Mouse (Mus musculus) kidney, adult 9 months (tissue): ENCODE data around the gene Ssna1.

Experiments used
- DNase-seq: peaks from one replicate; pipeline ENCODE4 v3.0.0; 2022

Gene Ssna1

DNA sequence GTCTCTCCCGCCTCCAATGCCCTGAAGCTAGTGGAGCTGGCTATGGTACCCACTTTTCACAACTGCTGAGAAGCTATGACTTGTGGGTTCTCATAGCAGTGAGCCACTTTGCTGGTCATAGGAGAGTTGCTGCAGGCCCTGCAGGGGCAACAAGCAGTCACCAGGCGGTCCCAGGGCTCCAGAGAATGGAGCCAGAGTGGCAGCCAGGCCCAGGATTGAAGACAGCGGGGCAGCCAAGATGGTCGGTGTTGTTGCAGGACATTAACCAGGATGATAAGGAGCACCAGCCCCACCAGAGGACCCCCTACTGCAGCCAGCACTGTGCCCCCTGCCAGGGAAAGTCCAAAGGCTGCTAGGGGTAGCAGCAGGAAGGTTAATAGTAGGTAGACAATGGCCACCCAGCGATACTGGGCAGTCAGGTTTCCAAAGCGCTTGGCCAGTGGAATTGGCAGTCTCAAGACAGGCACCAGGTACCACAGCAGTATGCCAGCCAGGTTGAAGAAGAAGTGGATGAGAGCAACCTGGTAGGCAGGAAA is 43.2 kb downstream of the Ssna1 start:
- no peak for DNase-seq

DNA sequence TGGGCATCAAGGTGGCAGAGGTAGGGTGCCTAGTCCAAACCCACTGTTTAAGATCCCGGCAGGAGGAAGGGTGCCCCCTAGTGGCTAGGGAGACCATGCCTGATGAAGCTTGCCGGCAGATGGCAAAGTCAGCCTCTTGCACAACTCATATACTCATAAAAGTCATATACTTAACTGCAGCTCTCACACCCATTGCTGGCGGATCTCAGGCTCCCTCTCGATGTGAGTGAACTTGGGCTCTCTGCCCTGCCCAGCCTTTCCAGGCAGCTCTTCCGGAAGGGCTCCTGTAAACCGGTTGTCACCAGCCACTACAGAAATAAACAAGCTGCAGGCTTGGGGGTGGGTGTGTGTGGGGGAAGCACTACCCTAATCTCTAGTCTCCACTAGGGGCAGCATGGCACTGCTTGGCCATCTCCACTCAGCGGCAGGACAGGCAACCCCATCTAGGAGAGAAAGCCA is 43.8 kb downstream of the Ssna1 start:
- DNase-seq, result peak; percentile 96

GRCm38 (mm10) chr2:25227406-25227805 is 44.8 kb downstream of the Ssna1 start:
- DNase-seq, result peak; percentile 20

DNA sequence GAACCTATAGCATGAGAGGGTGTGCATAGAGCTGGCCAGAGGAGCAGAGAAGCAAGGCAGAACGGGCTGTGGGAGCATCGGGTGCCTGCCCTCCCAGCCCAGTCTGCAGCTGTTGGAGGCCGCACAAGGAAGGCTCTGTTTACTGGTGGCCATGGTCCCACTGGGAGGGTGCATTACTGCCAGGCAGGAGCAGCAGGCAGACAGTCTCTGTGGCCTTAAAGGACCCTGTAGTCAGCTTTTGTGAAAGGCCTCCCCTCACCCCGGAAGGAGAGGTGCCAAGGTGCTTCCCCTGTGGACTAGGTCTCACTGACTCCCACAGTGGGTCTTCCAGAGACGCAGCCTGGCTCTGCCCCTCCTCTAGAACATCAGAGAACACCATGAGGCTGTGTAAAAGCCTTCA is 45.4 kb downstream of the Ssna1 start:
- peak; percentile 28 for DNase-seq

- peak; percentile 37 for DNase-seq
Measured at GRCm38 (mm10) chr2:25225811-25226379, 46.3 kb downstream of the Ssna1 start.

- DNase-seq, result peak; percentile 100
Measured at GRCm38 (mm10) chr2:25224766-25225752, 47.2 kb downstream of the Ssna1 start.

GRCm38 (mm10) chr2:25224492-25224765 is 47.8 kb downstream of the Ssna1 start, which contains the start of gene Tubb4b:
Gene Tubb4b (minus strand): TSS chr2:25224702.
- no peak for DNase-seq

DNA sequence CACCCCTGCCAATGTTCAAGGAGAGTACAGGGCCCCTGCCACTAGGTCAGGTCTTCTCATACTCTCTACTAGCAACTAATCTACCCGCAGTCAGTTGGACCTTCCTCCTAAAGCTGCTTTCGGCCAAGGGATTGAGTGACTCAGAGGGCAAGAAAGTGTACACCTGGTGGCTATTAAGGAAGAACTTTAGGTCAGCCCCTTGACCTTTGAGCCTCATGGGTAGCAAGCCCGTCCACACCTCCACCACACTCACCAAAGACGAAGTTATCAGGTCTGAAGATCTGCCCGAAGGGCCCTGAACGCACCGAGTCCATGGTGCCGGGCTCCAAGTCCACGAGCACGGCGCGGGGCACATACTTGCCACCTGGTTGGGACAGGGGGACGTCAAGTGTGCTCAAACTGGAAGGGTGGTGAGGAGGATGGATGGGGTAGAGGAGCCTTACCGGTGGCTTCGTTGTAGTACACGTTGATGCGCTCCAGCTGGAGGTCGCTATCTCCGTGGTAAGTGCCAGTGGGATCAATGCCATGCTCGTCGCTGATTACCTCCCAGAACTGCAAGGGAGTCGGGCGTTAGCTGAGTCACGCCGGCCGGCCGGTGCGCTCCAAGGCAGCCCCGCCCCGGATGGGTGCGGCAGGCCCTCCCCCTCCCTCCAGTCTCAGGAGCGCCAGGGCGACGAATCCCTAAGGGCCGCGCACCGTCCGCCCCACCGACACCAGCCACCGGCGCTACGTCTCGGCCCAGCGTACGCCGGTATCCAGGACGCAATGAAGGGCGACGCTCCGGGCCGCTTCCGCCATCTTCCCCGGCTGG is 48.4 kb downstream of the Ssna1 start:
- DNase-seq, result peak; percentile 91

- DNase-seq, result peak; percentile 12
Measured at GRCm38 (mm10) chr2:25221331-25221772, 50.9 kb downstream of the Ssna1 start.
